10 mouse cellular contexts compared by ENCODE assay signal in the genomic region with DNA sequence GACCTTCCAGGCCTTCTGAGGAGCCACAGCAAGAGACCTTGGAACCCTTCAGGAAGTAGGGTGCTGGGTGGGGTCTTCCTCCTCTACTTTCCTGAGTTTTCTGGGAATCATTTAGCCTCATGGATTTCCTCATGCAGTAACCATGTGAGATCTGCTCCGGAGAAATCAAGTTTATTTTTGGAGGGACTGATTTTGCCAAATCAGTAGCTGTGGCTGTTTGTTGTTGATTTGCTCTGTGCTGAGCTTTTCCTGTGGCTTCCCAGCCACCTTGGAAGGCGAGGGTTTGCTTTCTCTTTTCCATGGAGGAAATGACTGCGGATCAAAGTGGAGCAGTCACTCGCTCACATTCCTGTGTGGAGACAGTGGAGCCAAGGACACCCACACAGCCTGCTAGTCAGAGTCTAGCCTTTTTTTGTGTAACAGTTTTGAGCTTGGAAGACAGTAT. TPM values are rescaled to one million over a fixed set of nuclear protein-coding genes. Genes with fewer than 3 reads are reported as not detected.
DNase-seq lines count a peak whose midpoint lies in the region; ATAC-seq and TF ChIP-seq lines count a peak whose summit lies in the region.
"Had no signal": no experiment of that assay in that cellular context is flagged by ENCODE, and none has a peak within 500 bp of the region (broad histone marks: within the 10 kb centered on the region; RNA-seq: fewer than 3 reads in every experiment).

No protein-coding gene starts in this region.

- no peaks in the 10 kb centered on the region for H3K36me3 ChIP-seq in kidney, embryonic 16.5 days (ENCODE audit: insufficient read depth, low read length)
- H3K36me3 ChIP-seq in stomach, embryonic 16.5 days (ENCODE audit: control insufficient read depth, insufficient read depth, low read length) = no peaks in the 10 kb centered on the region
- H3K36me3 ChIP-seq: midbrain, embryonic 15.5 days had no signal

- 73% methylated on average over 4 of the region's 4 CpGs for WGBS in cerebellum, adult 2 months
- 59% methylated on average over 4 of the region's 4 CpGs for WGBS in kidney, embryonic 16.5 days
- 64% methylated on average over 4 of the region's 4 CpGs for WGBS in stomach, embryonic 16.5 days

- no peak for DNase-seq in cerebellum, adult 2 months
- no peak for DNase-seq in cerebellum, adult 11 months
- peak; percentile 41 for DNase-seq in right cerebral cortex, adult 18-20 months
- no peak for DNase-seq in right cerebral cortex, postnatal 4 days
- no peak for DNase-seq in spleen, postnatal 4 days (ENCODE audit: low spot score in 2 of 2)
- no peak for DNase-seq in thymus, postnatal 36 days
- DNase-seq: gastrocnemius, postnatal 36 days had no signal

- peaks cover 8% of the 10 kb centered on the region for H3K4me1 ChIP-seq in cerebellum, adult 2 months (ENCODE audit: control insufficient read depth, insufficient read depth, low read length)
- H3K4me1 ChIP-seq in kidney, embryonic 16.5 days (ENCODE audit: insufficient read depth, low read length) = peaks cover 92% of the 10 kb centered on the region
- peaks cover 22% of the 10 kb centered on the region for H3K4me1 ChIP-seq in stomach, embryonic 16.5 days (ENCODE audit: control insufficient read depth, insufficient read depth, low read length)

- H3K9ac ChIP-seq in kidney, embryonic 16.5 days (replicated peaks; ENCODE audit: low read length) = peak overlapping the region; percentile 33
- H3K9ac ChIP-seq in stomach, embryonic 16.5 days (ENCODE audit: low read length) = no peak overlapping the region
- H3K9ac ChIP-seq: midbrain, embryonic 15.5 days had no signal

- H3K27ac ChIP-seq in cerebellum, adult 2 months (ENCODE audit: insufficient read depth, low read length) = 0 out of 2 replicates have a peak overlapping the region, but pooled peaks have one; percentile 19
- peak overlapping the region; percentile 79 for H3K27ac ChIP-seq in kidney, embryonic 16.5 days (ENCODE audit: low read length)
- peak overlapping the region; percentile 13; the same call in 1 of the 2 replicates for H3K27ac ChIP-seq in stomach, embryonic 16.5 days (ENCODE audit: low read length)
- H3K27ac ChIP-seq: midbrain, embryonic 15.5 days had no signal

- TF ChIP-seq POLR2A in cerebellum, adult 2 months (IDR thresholded peaks at IDR 0.05; ENCODE audit: borderline replicate concordance, insufficient read depth, low read length) = no peak

- H3K9me3 ChIP-seq in kidney, embryonic 16.5 days (ENCODE audit: low read length) = no peaks in the 10 kb centered on the region
- H3K9me3 ChIP-seq in stomach, embryonic 16.5 days (replicated peaks; ENCODE audit: control insufficient read depth, low read length) = no peaks in the 10 kb centered on the region
- H3K9me3 ChIP-seq: midbrain, embryonic 15.5 days had no signal

- H3K4me2 ChIP-seq in kidney, embryonic 16.5 days (replicated peaks; ENCODE audit: low read depth, low read length) = no peak overlapping the region
- H3K4me2 ChIP-seq in stomach, embryonic 16.5 days (ENCODE audit: low read depth, low read length) = no peak overlapping the region
- H3K4me2 ChIP-seq: midbrain, embryonic 15.5 days had no signal

- ATAC-seq in kidney, embryonic 16.5 days (ENCODE audit: low FRiP score, low TSS enrichment) = no peak
- no peak for ATAC-seq in stomach, embryonic 16.5 days (ENCODE audit: insufficient read depth, low FRiP score)
- ATAC-seq: midbrain, embryonic 15.5 days had no signal

- no peaks in the 10 kb centered on the region for H3K27me3 ChIP-seq in cerebellum, adult 2 months (ENCODE audit: control insufficient read depth, insufficient read depth, low read length)
- H3K27me3 ChIP-seq in kidney, embryonic 16.5 days (ENCODE audit: insufficient read depth, low read length) = no peaks in the 10 kb centered on the region
- H3K27me3 ChIP-seq in stomach, embryonic 16.5 days (ENCODE audit: control insufficient read depth, insufficient read depth, low read length) = no peaks in the 10 kb centered on the region
- H3K27me3 ChIP-seq: midbrain, embryonic 15.5 days had no signal

- H3K4me3 ChIP-seq in cerebellum, adult 2 months (replicated peaks; ENCODE audit: insufficient read depth, low read depth, low read length) = no peak overlapping the region
- H3K4me3 ChIP-seq in kidney, embryonic 16.5 days (ENCODE audit: low read length) = no peak overlapping the region
- H3K4me3 ChIP-seq in stomach, embryonic 16.5 days (replicated peaks; ENCODE audit: low read length) = no peak overlapping the region
- H3K4me3 ChIP-seq: midbrain, embryonic 15.5 days had no signal

- no peak for TF ChIP-seq CTCF in cerebellum, adult 2 months (IDR thresholded peaks at IDR 0.05; ENCODE audit: borderline replicate concordance, insufficient read depth, low read depth, low read length)

RNA-seq across cellular contexts. Expression of a gene that starts 14.2 kb away (rescaled TPM):
- polyA plus RNA-seq in cerebellum, adult 2 months (2012; rRNA removed) = 4.6 and 5.8 TPM in 2 replicates
- polyA plus RNA-seq in kidney, embryonic 16.5 days (2015; fragmentation: Nextera tagmentation; extraction: Ambion mirVana) = 3.7 and 4.4 TPM in 2 replicates
- polyA plus RNA-seq in stomach, embryonic 16.5 days (2015; fragmentation: Nextera tagmentation; extraction: Ambion mirVana) = 2.8 and 3.9 TPM in 2 replicates

Comparison
In these comparisons a context has a peak if more than half of its experiments do, and no peak if none do; other contexts are left out.
1. H3K27ac ChIP-seq: peak in every context shown above with its lines; median percentile 79 in kidney, embryonic 16.5 days; 19 in cerebellum, adult 2 months; 13 in stomach, embryonic 16.5 days.